Mouse (Mus musculus) thymus, adult 2 months (tissue): ENCODE measurements around the gene Vcp.
"Not testable (repeated sequence)": the region's sequence is repeated elsewhere in the genome, so short reads cannot be mapped to it uniquely, and the experiment has no call there.

Experiments used
- CTCF ChIP-seq: fragments of 200-500 bp; IDR thresholded peaks from 2 replicates; pipeline ENCODE4 v1.5.1; 2012; ENCODE audit warnings: mild to moderate bottlenecking, control low read depth, low read length, moderate library complexity, borderline replicate concordance; ENCODE audit not compliant: control insufficient read depth, poor library complexity, insufficient read depth; ENCODE audit errors: extremely low read depth
- POLR2A ChIP-seq: fragments of 200-500 bp; IDR thresholded peaks from 2 replicates; pipeline ENCODE4 v1.6.1; 2012; ENCODE audit warnings: mild to moderate bottlenecking, low read length, control low read depth, moderate library complexity; ENCODE audit not compliant: control insufficient read depth, poor library complexity, insufficient read depth; ENCODE audit errors: extremely low read depth

DNA sequence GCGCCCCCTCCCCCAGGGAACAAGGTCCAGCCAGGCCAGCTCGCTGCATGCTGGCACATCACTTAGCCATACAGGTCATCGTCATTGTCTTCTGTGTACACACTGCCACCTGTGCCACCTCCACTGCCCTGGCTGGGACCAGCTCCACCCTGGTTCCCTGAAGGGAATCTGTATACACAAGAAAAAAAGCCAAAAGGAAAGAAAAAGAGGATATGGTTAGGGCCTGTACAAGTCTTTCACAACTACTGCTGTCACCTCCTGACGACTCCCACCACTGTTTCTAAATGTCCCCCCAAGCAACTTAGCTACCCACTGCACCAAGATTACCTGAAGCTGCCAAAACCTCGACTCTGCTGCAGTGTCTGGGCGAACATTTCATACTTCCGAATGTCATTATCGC is 19.8 kb downstream of the Vcp start:
- TF ChIP-seq CTCF, POLR2A: not testable (repeated sequence)
